Mouse (Mus musculus): Measurements from ENCODE around the gene Tspan9. TPM values are rescaled to one million over a fixed set of nuclear protein-coding genes. Genes with fewer than 3 reads are reported as not detected.
A peak's percentile ranks its signal among the peaks of the same experiment; 100 is the strongest.

Tspan9 gene
- polyA plus RNA-seq, 1 experiment from 2014 or later = 32.7 TPM

DNA sequence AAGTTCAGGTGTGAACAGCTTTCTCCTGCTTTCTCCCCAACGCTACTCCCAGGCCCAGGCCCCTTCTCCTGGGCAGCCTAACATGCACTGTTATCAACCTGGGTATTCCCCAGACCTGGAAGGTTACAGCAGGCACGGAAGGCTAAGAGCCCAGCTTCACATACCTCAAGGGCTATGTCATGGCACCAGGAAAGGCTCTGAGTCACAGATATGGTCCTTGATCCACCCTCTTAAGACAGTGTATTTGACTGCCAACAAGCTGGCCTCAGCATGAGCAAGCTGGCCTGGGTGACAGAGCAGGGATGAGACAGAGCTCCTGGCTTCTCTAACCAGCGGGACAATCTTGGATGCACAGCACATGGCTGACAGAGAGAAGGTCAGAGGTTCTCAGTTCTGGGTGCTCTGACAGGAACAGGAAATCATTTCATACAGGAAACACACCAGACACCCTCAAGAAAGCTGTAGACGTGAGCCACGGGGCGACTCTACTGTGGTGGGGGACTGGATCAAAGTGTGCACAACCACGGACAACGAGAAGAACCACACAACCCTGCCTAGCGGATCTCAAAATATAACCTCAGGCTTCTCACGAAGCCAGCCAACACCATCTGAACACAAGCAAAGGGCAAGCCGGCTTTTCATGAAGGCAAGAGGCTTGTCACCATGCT is 151.8 kb downstream of the Tspan9 start:
- Histone ChIP-seq H3K4me1 (replicated peaks) (peaks cover 20% of the 10 kb centered on the region), H3K4me2 (no peak overlapping the region), H3K9me3 (no peaks in the 10 kb centered on the region), H3K27ac (no peak overlapping the region), H3K36me3 (no peaks in the 10 kb centered on the region), H3K9ac (no peak overlapping the region), H3K27me3 (0 out of 2 replicates have a peak, but pooled peaks cover 6% of the 10 kb centered on the region), H3K4me3 (no peak overlapping the region)
- 90% methylated on average over 11 of the region's 11 CpGs for WGBS
- no peak for ATAC-seq (ENCODE audit: low FRiP score)

GRCm38 (mm10) chr6:127989624-127990212 is 153.7 kb downstream of the Tspan9 start:
- Histone ChIP-seq H3K9ac (no peak overlapping the region), H3K4me2 (no peak overlapping the region), H3K4me3 (no peak overlapping the region), H3K36me3 (no peaks in the 10 kb centered on the region), H3K4me1 (replicated peaks) (peaks cover 34% of the 10 kb centered on the region), H3K27ac (peak overlapping the region; percentile 30), H3K9me3 (no peaks in the 10 kb centered on the region), H3K27me3 (0 out of 2 replicates have a peak, but pooled peaks cover 6% of the 10 kb centered on the region)
- WGBS = 65% methylated on average over 11 of the region's 11 CpGs
- peak; percentile 44; the same call in 1 of the 2 replicates for ATAC-seq (ENCODE audit: low FRiP score)

DNA sequence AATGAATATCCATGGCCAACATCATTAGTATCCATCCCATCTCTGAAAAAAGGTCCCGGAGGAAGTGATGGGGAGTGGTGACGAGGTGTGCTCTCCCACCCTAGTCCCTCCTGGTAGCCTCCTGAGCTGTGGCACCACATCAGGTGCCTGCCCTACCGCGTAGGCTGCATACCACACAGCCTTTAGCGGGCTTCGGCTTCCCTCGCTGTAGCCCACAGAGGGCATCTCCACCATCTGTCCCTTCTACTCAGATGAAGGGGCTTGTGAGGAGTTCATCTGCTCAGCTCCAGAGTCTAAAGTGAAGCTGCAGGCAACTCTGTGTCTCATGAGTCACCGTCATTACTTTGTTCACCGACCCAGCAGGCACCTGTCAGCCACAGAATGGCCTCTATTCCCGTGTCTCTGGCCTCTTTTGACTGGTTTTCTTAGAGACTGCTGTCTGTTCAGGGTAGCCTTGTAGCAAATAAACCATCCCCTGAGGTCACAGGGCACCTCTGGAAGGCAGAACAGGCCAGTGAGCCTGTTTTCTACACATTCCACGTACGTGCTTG is 154.4 kb downstream of the Tspan9 start:
- H3K36me3 ChIP-seq = no peaks in the 10 kb centered on the region
- 0 out of 2 replicates have a peak, but pooled peaks cover 6% of the 10 kb centered on the region for H3K27me3 ChIP-seq
- ATAC-seq (ENCODE audit: low FRiP score) = no peak
- H3K4me2 ChIP-seq = no peak overlapping the region
- WGBS = 70% methylated on average over 12 of the region's 12 CpGs
- no peak overlapping the region for H3K9ac ChIP-seq
- H3K27ac ChIP-seq = no peak overlapping the region; the same call in 1 of the 2 replicates
- H3K9me3 ChIP-seq = no peaks in the 10 kb centered on the region
- H3K4me3 ChIP-seq = no peak overlapping the region
- peaks cover 34% of the 10 kb centered on the region for H3K4me1 ChIP-seq (replicated peaks)

- no peaks in the 10 kb centered on the region for H3K9me3 ChIP-seq
- H3K4me1 ChIP-seq (replicated peaks) = peaks cover 34% of the 10 kb centered on the region
- 96% methylated on average over 14 of the region's 14 CpGs for WGBS
- no peak overlapping the region for H3K27ac ChIP-seq
- no peak for ATAC-seq (ENCODE audit: low FRiP score)
- no peak overlapping the region for H3K4me2 ChIP-seq
- H3K9ac ChIP-seq = no peak overlapping the region
- no peak overlapping the region for H3K4me3 ChIP-seq
- no peaks in the 10 kb centered on the region for H3K36me3 ChIP-seq
- H3K27me3 ChIP-seq = 0 out of 2 replicates have a peak, but pooled peaks cover 6% of the 10 kb centered on the region
Observed at GRCm38 (mm10) chr6:127987374-127987773, 156.0 kb downstream of the Tspan9 start.

GRCm38 (mm10) chr6:127986357-127986756 is 157.0 kb downstream of the Tspan9 start:
- peaks cover 36% of the 10 kb centered on the region for H3K4me1 ChIP-seq (replicated peaks)
- no peak overlapping the region for H3K27ac ChIP-seq
- no peak overlapping the region for H3K9ac ChIP-seq
- H3K36me3 ChIP-seq = no peaks in the 10 kb centered on the region
- no peak overlapping the region for H3K4me2 ChIP-seq
- 0 out of 2 replicates have a peak, but pooled peaks cover 6% of the 10 kb centered on the region for H3K27me3 ChIP-seq
- ATAC-seq (ENCODE audit: low FRiP score) = no peak
- WGBS = 69% methylated on average over 9 of the region's 9 CpGs
- no peak overlapping the region for H3K4me3 ChIP-seq
- no peaks in the 10 kb centered on the region for H3K9me3 ChIP-seq

DNA sequence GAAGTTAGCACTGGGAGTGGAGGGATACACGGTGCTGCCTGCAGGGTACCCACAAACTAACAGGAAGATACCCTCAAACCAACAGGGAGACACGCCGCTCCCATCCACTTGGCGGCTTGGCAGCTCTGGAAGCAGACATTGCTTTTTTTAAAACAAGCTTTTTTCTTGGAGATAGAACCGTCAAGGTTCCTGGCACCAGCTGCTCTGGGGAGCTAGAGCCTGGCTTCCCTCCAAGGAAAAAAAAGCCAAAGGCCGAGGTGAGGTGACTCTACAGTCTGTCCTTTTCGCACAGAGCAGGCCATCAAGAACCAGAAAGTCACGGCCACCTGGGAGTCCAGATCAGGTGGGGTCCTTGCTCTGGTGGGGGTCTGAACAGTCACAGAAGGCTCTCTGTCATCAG is 162.2 kb downstream of the Tspan9 start:
- Histone ChIP-seq H3K36me3 (no peaks in the 10 kb centered on the region), H3K27me3 (0 out of 2 replicates have a peak, but pooled peaks cover 10% of the 10 kb centered on the region), H3K9ac (no peak overlapping the region), H3K27ac (no peak overlapping the region), H3K4me1 (replicated peaks) (peaks cover 48% of the 10 kb centered on the region), H3K9me3 (no peaks in the 10 kb centered on the region), H3K4me3 (no peak overlapping the region), H3K4me2 (no peak overlapping the region)
- ATAC-seq (ENCODE audit: low FRiP score) = no peak
- 51% methylated on average over 8 of the region's 8 CpGs for WGBS

GRCm38 (mm10) chr6:127980381-127981045 is 162.9 kb downstream of the Tspan9 start:
- H3K9me3 ChIP-seq = no peaks in the 10 kb centered on the region
- ATAC-seq (ENCODE audit: low FRiP score) = no peak
- no peaks in the 10 kb centered on the region for H3K36me3 ChIP-seq
- H3K9ac ChIP-seq = 0 out of 2 replicates have a peak overlapping the region, but pooled peaks have one; percentile 24
- H3K4me3 ChIP-seq = no peak overlapping the region
- 47% methylated on average over 11 of the region's 11 CpGs for WGBS
- 0 out of 2 replicates have a peak, but pooled peaks cover 10% of the 10 kb centered on the region for H3K27me3 ChIP-seq
- peaks cover 42% of the 10 kb centered on the region for H3K4me1 ChIP-seq (replicated peaks)
- no peak overlapping the region for H3K4me2 ChIP-seq
- H3K27ac ChIP-seq = no peak overlapping the region

DNA sequence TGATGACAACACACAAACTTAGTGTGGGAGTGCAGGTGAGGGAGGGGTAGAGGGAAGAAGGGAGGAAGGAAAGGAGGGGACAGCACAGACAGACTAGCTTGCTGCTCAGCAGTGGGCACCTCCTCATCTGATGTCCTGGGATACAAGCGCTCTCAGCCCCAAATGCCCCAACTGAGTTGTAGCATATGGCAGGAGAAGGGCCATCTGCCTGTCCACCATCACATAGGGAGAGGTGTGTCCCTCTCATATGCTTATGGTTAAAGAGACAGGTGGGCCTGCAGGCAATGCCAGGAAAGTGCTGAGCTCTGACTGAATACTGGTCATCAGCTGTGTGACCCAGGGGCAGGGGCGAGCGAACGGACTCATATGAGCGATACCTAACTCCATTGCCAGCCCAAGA is 163.6 kb downstream of the Tspan9 start:
- Histone ChIP-seq H3K36me3 (no peaks in the 10 kb centered on the region), H3K4me1 (replicated peaks) (peaks cover 41% of the 10 kb centered on the region), H3K27ac (no peak overlapping the region), H3K9me3 (no peaks in the 10 kb centered on the region), H3K27me3 (0 out of 2 replicates have a peak, but pooled peaks cover 10% of the 10 kb centered on the region), H3K4me3 (no peak overlapping the region), H3K4me2 (no peak overlapping the region), H3K9ac (no peak overlapping the region)
- no peak for ATAC-seq (ENCODE audit: low FRiP score)
- WGBS = 91% methylated on average over 5 of the region's 5 CpGs

DNA sequence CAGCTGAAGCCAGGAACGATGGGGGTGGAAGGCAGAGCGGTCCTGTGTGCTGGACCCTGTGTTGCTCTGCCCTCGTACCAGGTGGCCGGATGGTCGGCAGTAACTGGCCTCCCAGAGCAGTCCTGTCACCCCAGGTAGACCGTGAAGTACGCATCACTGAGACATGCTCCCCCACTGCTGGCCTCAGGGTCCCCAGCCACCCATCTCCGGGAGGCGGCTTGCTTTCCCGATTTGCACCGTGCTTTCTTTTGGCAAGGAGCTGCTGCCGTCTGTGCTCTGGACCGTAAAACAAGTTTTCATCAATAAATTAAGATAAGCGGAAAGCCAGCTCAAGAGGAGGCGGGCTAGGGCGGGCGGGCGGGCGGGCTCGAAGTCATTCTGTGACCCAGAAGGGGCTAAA is 164.5 kb downstream of the Tspan9 start:
- Histone ChIP-seq H3K27ac (peak overlapping the region; percentile 52; the same call in 1 of the 2 replicates), H3K4me1 (replicated peaks) (peaks cover 50% of the 10 kb centered on the region), H3K27me3 (0 out of 2 replicates have a peak, but pooled peaks cover 10% of the 10 kb centered on the region), H3K4me3 (no peak overlapping the region), H3K9ac (no peak overlapping the region), H3K4me2 (0 out of 2 replicates have a peak overlapping the region, but pooled peaks have one; percentile 19), H3K36me3 (no peaks in the 10 kb centered on the region), H3K9me3 (no peaks in the 10 kb centered on the region)
- ATAC-seq (ENCODE audit: low FRiP score) = peak; percentile 5; the same call in 1 of the 2 replicates
- WGBS = 46% methylated on average over 20 of the region's 20 CpGs

GRCm38 (mm10) chr6:127976695-127977094 is 166.7 kb downstream of the Tspan9 start:
- Histone ChIP-seq H3K4me3 (no peak overlapping the region), H3K27ac (no peak overlapping the region), H3K9ac (no peak overlapping the region), H3K9me3 (no peaks in the 10 kb centered on the region), H3K4me2 (no peak overlapping the region), H3K4me1 (replicated peaks) (peaks cover 60% of the 10 kb centered on the region), H3K36me3 (no peaks in the 10 kb centered on the region), H3K27me3 (0 out of 2 replicates have a peak, but pooled peaks cover 15% of the 10 kb centered on the region)
- no peak for ATAC-seq (ENCODE audit: low FRiP score)
- WGBS = 85% methylated on average over 6 of the region's 6 CpGs

DNA sequence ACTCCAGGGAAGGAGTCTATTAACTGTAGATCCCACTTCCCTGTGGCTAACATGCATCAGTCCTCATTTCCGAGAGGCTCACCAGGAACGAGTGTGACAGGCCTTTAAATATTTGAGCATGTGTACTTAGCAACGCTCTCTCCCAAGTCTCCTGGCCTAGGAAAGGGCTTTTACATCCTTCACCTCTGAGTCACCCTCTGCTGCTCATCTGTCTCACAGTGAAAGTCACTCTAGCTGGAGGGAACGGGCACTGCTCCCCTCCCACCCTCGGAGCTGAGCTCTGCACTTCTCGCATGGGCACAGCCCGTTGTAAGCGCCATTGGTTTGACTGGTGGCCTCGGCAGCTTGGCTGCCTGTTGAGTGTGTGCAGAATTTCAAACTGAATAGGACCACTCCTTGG is 169.4 kb downstream of the Tspan9 start:
- H3K4me3 ChIP-seq = no peak overlapping the region
- peak; percentile 38 for ATAC-seq (ENCODE audit: low FRiP score)
- H3K9me3 ChIP-seq = no peaks in the 10 kb centered on the region
- 0 out of 2 replicates have a peak, but pooled peaks cover 15% of the 10 kb centered on the region for H3K27me3 ChIP-seq
- no peaks in the 10 kb centered on the region for H3K36me3 ChIP-seq
- peaks cover 48% of the 10 kb centered on the region for H3K4me1 ChIP-seq (replicated peaks)
- 20% methylated on average over 9 of the region's 9 CpGs for WGBS
- H3K27ac ChIP-seq = peak overlapping the region; percentile 60
- peak overlapping the region; percentile 14; the same call in 1 of the 2 replicates for H3K9ac ChIP-seq
- no peak overlapping the region for H3K4me2 ChIP-seq

GRCm38 (mm10) chr6:127973553-127973952 is 169.8 kb downstream of the Tspan9 start:
- Histone ChIP-seq H3K27ac (peak overlapping the region; percentile 60), H3K4me2 (no peak overlapping the region), H3K9me3 (no peaks in the 10 kb centered on the region), H3K4me3 (no peak overlapping the region), H3K9ac (peak overlapping the region; percentile 14; the same call in 1 of the 2 replicates), H3K27me3 (0 out of 2 replicates have a peak, but pooled peaks cover 15% of the 10 kb centered on the region), H3K36me3 (no peaks in the 10 kb centered on the region), H3K4me1 (replicated peaks) (peaks cover 44% of the 10 kb centered on the region)
- WGBS = 23% methylated on average over 6 of the region's 6 CpGs
- peak; percentile 11; the same call in 1 of the 2 replicates for ATAC-seq (ENCODE audit: low FRiP score)
